Mouse (Mus musculus): ENCODE data around the gene Maneal.

The Maneal gene

DNA sequence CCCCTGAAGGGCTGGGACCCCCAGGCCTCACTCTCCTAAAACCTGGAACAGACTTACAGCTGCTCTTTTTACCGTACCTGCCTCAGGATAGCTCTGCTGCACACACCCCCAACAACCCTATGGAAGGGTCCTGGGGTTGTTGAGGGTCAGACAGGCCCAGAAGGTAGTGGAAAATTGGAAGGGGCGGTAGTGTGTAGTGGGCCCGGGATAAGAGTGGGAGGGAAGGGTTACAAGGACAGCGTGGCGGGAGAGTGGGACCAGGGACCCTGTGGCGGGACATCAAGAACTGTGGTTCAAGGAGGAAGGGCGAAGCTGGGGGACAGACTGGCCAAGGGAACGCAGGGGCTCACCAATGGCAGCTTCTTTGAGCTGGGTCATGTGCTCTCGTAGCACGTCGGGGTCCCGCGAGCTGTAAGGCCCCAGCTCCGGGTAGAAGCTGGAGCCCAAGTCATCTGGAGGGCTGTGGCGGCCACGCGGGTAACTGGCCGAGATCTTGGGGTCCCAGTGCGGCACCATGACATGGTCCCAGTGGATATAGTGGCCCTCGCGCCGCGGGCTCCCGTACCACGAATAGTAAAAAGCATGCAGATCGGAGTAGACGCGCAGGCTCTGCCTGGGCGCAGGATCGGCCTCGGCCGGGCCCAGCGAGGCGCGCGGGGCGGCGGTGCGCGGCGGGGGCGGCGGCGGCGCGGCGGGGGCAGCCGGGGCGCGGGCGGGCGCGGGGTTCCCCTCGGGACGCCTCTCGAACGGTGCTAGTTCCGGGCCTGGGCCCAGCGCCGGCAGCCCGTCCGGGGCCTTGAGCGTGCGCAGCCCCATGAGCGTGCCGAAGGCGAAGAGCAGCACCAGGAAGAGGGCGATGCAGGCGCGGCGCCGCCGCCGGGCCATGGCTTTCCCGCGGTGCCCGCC is at the start of gene Maneal:
Gene Maneal, minus strand, starts transcription at position 889 of the 906 bp plus-strand sequence.
- DNase-seq (ENCODE audit: low spot score): no peak

- DNase-seq (ENCODE audit: low spot score): no peak
Measured at GRCm38 (mm10) chr4:124905971-124906822, 44.2 kb upstream of the Maneal start.

DNA sequence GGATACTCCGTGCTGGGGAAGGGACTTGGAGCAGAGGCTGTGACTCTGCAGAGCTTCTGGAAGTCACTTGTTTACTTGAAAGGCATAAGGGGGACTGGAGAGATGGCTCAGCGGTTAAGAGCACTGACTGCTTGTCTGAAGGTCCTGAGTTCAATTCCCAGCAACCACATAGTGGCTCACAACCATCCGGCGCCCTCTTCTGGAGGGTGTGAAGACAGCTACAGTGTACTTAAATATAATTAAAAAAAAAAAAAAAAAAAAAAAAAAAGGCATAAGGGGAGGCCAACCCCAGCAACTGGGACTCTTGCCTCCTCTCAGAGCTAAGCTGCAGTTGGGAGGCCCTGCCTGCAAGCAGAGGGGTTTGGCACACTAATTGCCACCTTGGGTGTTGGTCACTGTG is 43.4 kb upstream of the Maneal start:
- DNase-seq (ENCODE audit: low spot score): no peak

GRCm38 (mm10) chr4:124899906-124900305 is 37.9 kb upstream of the Maneal start:
- no peak for DNase-seq (ENCODE audit: low spot score)

DNA sequence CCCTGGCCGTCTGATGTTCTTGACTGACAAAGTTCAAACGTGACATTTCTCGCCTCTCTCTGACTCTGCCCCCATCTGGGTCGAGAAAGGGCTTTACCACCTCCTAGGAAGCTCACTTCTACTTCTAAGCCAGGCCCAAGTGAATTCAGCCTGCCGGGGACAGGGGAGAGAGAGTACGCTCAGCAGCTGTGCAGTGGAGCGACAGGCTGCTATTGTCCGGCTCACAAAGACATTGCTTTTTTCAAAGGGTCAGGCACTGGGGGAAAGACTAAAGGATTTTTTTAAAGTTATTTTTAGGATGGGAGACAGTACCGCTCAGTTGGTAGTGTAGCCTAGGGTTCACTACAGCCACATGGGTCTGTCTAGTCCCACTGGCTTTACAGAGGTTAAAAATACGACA is 36.5 kb upstream of the Maneal start:
- no peak for DNase-seq (ENCODE audit: low spot score)

GRCm38 (mm10) chr4:124894508-124895428 is 32.8 kb upstream of the Maneal start:
- DNase-seq (ENCODE audit: low spot score): no peak

GRCm38 (mm10) chr4:124893769-124894168 is 31.8 kb upstream of the Maneal start:
- no peak for DNase-seq (ENCODE audit: low spot score)

DNA sequence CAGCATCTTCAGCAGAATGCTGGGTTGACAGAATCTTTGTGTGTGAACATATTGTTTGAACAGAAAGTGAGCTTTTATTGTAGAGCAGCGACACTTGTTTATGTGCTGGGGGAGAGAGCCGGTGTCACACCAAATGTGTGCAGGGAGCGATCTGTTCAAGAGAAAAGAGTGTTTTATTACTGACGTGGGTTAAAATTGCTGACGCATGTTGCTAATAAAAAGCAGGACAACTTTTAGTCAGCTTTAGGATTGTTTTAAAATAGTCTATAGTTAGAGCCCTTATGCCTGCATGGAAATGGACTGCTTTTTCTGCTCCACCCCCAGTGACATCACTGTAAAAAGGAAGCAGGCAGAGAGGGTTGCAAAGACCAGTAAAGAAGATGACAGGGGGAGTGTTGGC is 28.9 kb upstream of the Maneal start:
- DNase-seq (ENCODE audit: low spot score): no peak

DNA sequence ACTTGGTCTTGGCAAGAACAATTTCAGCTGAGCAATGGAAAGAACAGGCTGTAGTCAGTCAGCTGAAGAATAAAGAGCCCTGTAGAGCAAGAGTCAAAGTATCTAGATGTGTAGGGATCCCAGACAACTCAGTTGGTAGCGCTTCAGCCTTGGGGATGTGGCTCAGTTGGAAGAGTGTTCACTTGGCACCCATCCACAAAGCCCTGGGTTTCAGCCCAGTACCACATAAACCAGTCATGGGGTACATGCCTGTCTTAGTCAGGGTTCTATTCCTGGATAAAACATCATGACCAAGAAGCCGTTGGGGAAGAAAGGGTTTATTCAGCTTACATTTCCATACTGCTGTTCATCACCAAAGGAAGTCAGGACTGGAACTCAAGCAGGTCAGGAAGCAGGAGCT is 28.0 kb upstream of the Maneal start:
- DNase-seq (ENCODE audit: low spot score): no peak

DNA sequence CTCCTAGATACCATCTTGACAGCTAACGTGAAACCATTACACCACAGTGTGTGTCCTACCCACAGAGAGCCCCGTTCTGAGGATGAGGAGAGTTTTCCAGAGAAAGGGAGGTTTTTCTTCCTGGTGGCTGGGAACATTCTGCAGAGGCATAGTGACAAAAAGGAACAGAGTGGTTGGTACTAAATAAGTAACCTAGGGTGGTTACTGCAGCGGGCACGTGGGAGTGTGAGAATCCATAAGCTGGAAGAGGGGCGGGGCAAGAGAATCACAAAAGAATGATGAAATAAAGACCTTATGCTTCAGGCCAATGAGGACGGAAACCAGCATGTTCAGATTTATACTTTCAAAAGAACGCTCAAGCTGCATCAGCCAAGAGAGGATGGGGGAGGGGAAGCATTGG is 26.7 kb upstream of the Maneal start:
- DNase-seq (ENCODE audit: low spot score): no peak

DNA sequence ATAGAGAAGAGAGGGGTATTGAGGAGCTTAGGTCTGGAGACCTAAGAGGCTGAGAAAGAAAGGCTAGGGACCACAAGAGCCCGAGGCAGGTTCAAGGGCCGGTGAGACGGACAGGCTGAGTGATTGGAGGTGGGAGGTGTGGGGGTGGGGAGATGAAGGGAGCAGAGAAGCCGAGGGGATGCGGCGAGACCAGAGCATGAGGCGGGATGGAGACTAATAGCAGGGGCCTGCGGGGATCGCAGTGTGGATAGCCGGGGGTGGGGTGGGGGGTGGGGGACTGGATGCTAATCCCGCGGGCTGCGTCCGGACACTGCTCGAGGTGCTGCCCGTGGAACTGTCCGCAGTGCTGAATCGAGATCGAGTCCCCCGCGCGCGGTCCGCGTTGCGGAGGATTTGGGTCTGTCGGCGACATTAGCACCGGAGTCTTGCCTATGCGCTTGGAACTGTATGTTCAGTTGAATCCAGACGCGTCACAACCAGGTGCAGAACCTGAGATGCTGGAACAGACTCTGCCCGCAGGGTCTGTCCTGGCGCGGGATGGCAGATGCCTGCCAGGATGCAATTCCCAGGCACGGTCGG is 20.3 kb upstream of the Maneal start:
- peak; percentile 35 for DNase-seq (ENCODE audit: low spot score)

DNA sequence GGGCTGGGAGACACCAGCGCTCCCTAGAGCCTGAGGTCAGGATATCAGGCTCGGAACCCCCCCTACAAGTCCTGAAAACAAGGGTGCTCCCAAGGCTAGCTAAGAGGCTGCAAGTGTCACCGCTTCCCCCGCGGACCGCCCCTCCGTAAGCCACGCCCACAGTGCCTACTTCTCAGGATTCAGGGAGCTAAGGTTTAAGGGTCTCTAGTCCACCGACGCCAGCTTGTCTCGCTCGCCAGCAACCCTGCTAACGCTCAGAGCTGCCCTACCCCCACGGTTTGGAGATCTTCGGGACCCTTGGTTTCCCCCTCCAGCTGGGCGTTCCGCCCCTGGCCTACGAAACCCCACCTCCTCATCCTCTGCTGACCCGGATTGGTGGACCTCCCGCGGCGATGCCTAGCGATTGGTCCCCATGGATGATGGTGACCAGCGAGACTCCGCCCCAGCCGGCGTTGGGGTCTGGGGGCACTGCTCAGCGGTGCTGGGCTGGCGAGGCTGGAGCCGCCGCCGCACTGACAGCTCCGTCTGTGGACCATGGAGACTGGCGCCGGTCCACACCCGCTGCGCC is 19.5 kb upstream of the Maneal start:
- no peak for DNase-seq (ENCODE audit: low spot score)

- no peak for DNase-seq (ENCODE audit: low spot score)
Measured at GRCm38 (mm10) chr4:124880599-124880998, 18.6 kb upstream of the Maneal start, which contains the start of gene Epha10. Gene Epha10 (plus strand): TSS chr4:124880899.

- DNase-seq (ENCODE audit: low spot score): no peak
Measured at GRCm38 (mm10) chr4:124872719-124873118, 10.7 kb upstream of the Maneal start.

DNA sequence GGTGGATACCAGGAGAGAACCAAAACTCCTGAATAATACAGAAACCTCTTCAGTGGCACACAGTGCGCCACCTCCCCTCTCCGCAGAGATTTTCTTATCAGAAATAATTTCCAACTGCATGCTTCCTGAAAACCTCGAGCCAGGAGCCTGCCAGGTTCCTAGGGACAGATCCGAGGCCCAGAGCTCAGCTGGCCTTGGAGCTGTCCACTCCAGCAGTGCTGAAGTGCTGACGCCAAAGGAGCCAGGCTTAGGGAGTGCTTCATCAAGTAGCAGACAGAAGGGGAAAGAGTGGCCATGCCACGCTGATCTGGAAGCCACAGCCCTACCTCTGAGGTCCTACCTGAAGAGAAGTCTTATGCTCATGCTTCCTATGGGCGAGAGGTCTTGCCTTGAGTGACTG is 1.5 kb downstream of the Maneal start:
- DNase-seq (ENCODE audit: low spot score): peak; percentile 48

GRCm38 (mm10) chr4:124858370-124858769 is 3.6 kb downstream of the Maneal start:
- DNase-seq (ENCODE audit: low spot score): no peak

GRCm38 (mm10) chr4:124856294-124856693 is 5.7 kb downstream of the Maneal start:
- DNase-seq (ENCODE audit: low spot score): no peak

DNA sequence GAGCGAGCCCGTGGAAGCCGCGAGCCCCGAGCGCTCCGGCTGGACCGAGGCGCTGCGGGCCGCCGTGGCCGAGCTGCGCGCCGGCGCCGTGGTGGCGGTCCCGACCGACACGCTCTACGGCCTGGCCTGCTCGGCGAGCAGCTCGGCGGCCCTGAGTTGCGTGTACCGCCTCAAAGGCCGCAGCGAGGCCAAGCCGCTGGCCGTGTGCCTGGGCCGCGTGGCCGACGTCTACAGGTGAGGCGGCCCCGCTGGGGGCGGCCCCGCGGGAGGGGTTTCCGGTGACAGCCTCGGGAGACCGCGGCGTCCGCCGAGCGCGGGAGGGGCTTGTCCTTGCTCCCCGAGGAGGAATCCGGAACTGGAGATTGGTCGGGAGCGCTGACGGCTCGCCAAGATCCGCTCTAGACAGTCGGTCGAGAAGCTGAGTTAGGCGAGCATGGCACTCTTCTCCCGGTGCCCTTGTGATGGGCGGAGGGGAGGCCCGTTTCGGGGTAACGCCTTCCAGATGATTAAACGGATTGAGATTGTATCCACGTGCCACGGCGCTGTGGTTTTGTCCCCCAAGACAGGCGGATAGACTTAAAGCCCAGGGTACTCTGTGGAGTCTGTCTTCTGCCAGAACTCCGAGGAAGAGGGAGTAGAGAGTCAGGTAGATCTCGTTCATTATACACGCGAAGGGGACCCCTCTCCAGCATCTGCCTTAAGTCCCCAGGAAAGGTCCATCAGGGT is 10.9 kb downstream of the Maneal start, which contains the start of gene 1110065P20Rik:
Gene 1110065P20Rik, minus strand, starts transcription at position 264 of the 726 bp plus-strand sequence.
- peak; percentile 70 for DNase-seq (ENCODE audit: low spot score)

DNA sequence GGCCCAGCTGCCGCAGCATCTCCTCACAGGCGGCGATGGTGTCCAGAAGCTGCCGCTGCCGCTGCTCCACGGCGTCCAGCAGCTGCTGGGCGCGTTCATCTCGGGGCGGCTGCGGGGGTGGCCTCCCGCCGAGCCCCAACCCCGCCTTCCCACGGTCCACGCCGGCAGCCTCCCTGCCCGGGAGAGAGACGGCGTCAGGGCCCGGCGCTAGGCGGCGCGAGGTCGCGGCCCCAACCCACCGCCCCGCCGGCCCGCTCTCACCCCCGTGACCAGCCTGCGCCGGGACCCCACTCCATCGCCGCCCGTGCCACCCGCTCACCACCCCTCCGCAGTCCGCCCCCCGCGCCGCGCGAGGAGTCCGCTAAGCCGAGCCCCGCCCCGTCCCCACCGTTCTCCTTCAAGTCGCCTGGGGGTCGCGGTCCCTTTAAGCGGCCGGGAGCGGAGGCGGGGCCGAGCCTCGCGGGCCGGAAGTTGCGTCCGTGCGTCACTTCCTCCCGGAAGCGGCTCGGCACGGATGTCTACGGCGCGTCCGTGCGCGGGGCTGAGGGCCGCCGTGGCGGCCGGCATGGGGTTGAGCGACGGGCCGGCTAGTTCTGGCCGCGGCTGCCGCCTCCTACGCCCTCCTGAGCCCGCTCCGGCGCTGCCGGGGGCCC is 11.6 kb downstream of the Maneal start, which contains the start of gene Yrdc:
Gene Yrdc, plus strand, starts transcription at position 419 of the 653 bp plus-strand sequence.
- peak; percentile 93 for DNase-seq (ENCODE audit: low spot score)

Measured in urinary bladder, postnatal 25 days (tissue).